Mouse (Mus musculus): Measurements from ENCODE around the gene Evl. TPM values are rescaled to one million over a fixed set of nuclear protein-coding genes. Genes with fewer than 3 reads are reported as not detected.
"Not testable (repeated sequence)": the region's sequence is repeated elsewhere in the genome, so short reads cannot be mapped to it uniquely, and the experiment has no call there.

Evl gene
- total RNA-seq (2021): 100 to 1,000 TPM; 407 to 409 TPM

DNA sequence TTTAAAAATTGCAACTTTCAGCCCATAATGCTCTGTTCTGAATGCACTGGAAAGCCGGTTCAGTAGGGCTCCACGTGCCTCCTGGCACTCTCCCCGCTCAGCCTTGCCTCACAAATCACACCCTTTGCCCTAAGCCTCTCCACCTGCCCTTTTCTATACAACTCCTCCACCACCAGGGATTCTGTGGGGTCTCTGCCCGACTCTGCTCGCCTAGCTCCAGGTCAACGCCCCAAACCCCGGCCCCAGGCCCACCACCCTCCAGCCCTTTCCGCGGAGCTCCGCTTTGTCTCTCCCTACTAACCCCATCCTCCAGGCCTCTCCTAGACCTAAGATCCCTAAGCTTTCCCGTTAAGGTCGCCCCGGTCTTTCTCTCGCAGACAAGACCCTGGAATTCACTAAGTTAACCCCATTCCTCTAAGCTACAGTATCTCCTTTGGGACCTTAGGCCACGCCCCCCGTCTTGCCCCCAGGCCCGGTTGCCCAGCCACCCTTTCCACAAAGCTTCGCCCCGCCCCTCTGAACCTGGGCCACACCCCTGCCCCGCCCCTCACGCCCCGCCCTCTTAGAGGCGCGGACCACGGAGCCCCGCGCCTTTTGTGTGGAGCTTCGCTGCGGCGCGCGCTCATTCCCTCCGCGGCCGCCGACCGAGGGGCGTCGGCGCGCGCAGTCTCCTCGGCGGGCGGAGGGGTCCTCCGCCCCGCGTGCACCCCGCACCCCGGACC, at the start of gene Evl:
TSS of gene Evl (plus strand) at position 601 of the 722 bp plus-strand sequence.
- peak; percentile 80 to 92 for DNase-seq (ENCODE audit: extremely low spot score in 1 of 2, low spot score in 2 of 2)
- intact Hi-C loops (cut with DNase I): no loop called here

DNA sequence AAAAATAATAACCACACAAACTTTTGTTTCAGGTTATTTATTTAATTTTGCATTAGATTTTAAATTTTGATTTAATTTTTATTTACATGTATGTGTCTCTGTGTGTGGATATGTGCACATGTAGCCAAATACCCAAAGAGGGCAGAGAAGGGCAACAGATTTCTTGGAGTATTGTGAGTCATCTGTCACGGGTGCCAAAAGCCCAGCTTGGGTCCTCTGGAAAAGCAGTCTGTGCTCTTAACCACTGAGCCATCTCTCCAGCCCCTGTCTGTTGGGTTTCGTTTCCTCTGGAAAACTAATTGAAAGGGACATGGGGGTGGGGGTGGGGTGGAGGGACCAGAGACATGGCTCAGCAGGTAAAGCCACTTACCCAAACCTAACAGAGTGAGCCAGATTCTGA, 48.7 kb upstream of the Evl start:
- DNase-seq (ENCODE audit: extremely low spot score in 1 of 2, low spot score in 2 of 2): no peak
- intact Hi-C loops (cut with DNase I): no loop called here

DNA sequence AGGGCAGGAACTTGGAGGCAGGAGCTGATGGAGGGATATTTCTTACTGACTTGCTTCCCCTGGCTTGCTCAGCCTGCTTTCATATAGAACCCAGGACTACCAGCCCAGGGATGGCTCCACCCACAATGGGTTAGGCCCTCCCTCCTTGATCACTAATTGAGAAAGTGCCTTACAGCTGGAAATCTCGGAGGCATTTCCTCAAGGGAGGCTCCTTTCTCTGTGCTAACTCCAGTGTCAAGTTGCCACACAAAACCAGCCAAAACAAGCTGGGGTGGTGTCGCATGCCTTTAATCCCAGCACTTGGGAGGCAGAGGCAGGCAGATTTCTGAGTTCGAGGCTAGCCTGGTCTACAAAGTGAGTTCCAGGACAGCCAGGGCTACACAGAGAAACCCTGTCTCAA, 47.5 kb upstream of the Evl start:
- DNase-seq (ENCODE audit: extremely low spot score in 1 of 2, low spot score in 2 of 2); intact Hi-C loops (cut with DNase I): not testable (repeated sequence)

GRCm38 (mm10) chr12:108510571-108510970, 43.9 kb upstream of the Evl start:
- intact Hi-C loops (cut with DNase I): no loop called here
- no peak for DNase-seq (ENCODE audit: extremely low spot score in 1 of 2, low spot score in 2 of 2)

- peak in 1 of 2 experiments; percentile 55 for DNase-seq (ENCODE audit: extremely low spot score in 1 of 2, low spot score in 2 of 2)
- intact Hi-C loops (cut with DNase I): no loop called here
These were observed 43.5 kb upstream of the Evl start for GRCm38 (mm10) chr12:108511009-108511408.

DNA sequence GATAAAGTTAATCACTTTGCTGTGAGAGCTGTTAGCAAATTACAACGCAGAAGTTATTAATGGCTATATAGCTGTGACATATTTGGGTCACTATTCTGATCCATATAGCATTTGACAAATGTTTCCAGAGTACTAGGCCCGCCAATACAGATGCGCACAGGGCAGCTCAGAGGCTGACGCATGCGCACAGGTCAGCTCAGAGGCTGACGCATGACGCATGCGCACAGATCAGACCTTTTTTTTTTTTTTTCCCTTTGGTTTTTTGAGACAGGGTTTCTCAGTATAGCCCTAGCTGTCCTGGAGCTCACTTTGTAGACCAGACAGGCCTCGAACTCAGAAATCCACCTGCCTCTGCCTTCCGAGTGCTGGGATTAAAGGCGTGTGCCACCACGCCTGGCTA, 39.1 kb upstream of the Evl start:
- no peak for DNase-seq (ENCODE audit: extremely low spot score in 1 of 2, low spot score in 2 of 2)
- intact Hi-C loops (cut with DNase I): no loop called here

DNA sequence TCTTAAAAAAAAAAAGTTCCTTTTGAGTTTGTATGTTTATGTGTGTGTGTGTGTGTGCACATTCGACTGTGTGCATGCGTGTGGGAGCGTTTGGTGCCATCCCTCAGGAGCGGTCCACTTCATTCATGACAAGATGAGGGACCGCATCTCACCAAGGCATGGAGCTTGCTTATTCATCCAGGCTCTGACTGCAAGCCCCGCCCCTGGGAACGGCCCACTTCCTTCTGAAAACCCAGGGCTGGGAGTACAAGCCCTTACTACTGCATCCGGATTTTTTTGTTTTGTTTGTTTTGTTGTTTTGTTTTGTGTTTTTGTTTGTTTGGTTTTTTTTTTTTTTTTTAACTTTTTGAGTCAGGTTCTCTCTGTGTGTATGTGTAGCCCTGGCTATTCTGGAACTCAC, 35.1 kb upstream of the Evl start:
- DNase-seq (ENCODE audit: extremely low spot score in 1 of 2, low spot score in 2 of 2): no peak
- intact Hi-C loops (cut with DNase I): no loop called here

DNA sequence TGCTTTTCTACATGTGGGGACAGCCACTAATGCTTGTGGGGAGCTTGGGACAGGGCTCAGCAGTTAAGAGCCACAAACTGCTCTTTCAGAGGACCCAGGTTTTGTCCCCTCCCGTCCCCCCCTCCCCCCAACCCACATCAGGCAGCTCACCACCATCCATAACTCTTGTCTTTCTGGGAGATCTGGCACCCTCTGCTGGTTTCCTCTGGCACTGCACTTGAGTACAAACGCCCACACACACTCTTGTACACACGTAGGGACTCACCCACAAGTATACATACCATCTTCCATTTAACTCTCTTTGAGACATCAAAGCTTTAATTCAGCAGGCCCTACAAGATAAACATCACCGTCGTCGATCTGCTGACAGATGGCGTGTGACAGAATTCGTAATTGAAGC, 25.3 kb upstream of the Evl start:
- DNase-seq (ENCODE audit: extremely low spot score in 1 of 2, low spot score in 2 of 2): peak; percentile 51 to 60
- intact Hi-C loops (cut with DNase I): no loop called here

GRCm38 (mm10) chr12:108534484-108534883, 20.0 kb upstream of the Evl start:
- intact Hi-C loops (cut with DNase I): no loop called here
- no peak for DNase-seq (ENCODE audit: extremely low spot score in 1 of 2, low spot score in 2 of 2)

DNA sequence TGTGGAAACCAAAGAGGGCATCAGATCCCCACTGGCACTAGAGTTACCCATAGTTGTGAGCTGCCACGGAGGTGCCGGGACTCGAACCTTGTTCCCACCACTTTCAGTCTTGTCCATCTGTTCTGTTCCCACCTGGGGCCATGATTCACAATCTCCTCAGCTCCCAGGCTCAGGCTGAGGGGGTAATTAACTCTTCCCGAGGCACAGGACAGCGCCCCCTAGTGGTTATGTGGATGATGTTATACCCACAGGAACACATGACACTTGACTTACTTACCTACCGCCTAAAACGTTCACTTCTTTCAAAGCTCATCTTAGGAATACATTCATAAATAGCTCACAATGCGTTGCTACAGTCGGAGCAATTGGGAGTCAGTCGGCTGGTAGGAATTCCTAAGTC, 18.1 kb upstream of the Evl start:
- intact Hi-C loops (cut with DNase I): no loop called here
- no peak for DNase-seq (ENCODE audit: extremely low spot score in 1 of 2, low spot score in 2 of 2)

DNA sequence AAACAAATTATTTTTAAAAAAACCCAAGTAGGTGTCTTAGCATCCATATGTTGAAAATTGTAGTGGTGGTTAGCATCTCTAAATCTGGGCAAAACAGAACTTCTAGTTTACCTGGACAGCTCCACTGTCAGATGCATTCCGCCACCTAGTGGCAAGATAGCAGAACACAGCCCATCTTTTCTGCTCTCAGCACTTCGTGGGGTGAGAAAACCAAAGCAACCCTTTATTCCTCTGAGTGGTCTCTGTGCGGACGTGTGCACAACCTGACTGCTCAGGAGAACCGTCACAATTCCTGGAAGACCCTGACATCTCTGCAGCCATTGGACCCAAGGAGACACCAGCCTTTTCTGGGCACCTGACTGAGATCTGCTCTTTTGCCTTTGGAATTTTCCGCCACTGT, 13.4 kb upstream of the Evl start:
- DNase-seq (ENCODE audit: extremely low spot score in 1 of 2, low spot score in 2 of 2): peak; percentile 61 to 63
- intact Hi-C loops (cut with DNase I): no loop called here

GRCm38 (mm10) chr12:108546508-108547153, 7.9 kb upstream of the Evl start:
- no peak for DNase-seq (ENCODE audit: extremely low spot score in 1 of 2, low spot score in 2 of 2)

DNA sequence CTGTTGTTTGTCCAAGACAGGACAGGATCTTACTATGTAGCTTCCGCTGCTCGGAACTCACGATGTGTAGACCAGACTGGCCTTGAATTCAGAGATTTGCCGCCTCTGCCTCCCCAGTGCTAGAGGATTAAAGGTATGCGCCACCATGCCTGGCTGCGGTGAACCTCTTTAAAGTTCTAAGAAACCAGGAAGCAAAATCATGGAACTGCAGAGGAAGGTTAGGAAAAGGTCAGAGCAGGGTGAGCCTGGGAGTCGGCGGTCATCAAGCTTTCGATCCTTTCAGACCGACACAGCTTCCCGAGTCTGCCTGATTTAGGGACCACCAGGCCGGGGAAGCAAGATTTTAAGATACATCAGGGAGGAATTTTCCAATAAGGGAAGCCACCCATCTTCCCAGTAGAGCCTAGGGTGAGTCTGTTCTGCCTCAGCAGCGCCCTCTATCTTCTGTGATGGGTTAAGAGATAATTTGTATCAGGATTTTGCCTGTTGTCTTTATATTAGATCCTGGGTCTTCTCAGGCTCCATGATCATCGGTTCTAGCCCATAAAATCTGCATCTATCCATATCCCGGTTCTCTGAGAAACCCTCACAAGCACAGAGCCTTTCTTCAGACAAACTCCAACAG, 7.2 kb upstream of the Evl start:
- no peak for DNase-seq (ENCODE audit: extremely low spot score in 1 of 2, low spot score in 2 of 2)
- intact Hi-C loops (cut with DNase I): no loop called here

More at GRCm38 (mm10) chr12:108546508-108547153, 7.9 kb upstream of the Evl start:
- intact Hi-C loops (cut with DNase I): no loop called here

GRCm38 (mm10) chr12:108551731-108552130, 2.8 kb upstream of the Evl start:
- intact Hi-C loops (cut with DNase I): no loop called here
- no peak for DNase-seq (ENCODE audit: extremely low spot score in 1 of 2, low spot score in 2 of 2)

DNA sequence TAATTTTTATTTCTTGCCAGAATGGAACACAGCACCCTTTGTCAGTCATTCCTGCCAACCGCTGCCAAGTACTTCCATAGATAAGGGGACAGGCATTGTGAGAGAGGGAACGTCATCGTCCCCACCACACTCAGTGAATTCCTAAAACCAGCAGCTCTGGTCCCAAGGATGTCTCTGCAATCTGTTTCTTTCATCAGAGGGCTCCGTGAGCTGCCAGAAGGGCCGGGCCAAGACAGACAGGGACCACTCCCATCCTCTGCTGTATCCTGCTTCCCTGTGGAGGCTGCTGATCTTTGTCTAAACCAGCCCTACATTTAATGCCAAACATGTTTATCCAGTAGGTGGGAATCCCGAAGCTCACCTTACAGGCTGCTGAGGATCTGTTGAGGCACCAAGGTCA, 1.4 kb upstream of the Evl start:
- intact Hi-C loops (cut with DNase I): no loop called here
- DNase-seq (ENCODE audit: extremely low spot score in 1 of 2, low spot score in 2 of 2): no peak

DNA sequence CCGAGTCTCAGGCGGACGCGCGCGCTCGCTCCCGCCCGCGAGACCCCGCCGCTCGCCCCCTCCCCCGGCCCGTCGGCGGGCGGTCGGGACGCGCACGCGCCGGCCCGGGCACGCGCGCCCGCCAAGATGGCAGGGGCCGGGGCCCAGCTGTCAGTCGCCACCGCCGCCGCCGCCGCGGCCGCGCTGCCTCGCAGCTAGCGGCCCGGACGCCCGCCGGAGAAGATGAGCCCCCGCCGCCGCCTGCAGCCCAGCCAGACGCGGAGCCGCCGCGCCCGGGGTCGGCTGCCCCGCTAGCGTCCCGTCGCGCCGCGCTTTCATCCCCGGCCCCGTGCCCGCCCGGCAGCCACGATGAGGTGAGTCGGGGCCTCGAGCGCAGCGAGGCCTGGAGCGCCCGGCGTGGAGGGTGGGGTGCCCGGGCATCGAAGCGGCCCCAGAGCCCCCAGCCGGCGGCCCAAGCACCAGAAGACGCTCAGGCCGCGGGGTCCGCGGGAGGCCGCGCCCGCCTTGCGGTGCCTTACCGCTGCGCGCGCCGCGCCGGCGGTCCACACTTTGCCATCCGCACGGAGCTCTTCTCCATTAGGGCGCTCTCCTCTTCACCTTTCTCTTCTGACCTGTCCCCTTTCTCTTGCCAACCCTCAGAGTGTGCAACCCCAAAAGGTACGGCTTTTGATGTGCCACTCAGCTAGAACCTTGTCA, 489 bp downstream of the Evl start:
- no peak for DNase-seq (ENCODE audit: extremely low spot score in 1 of 2, low spot score in 2 of 2)
- intact Hi-C loops (cut with DNase I): loop anchor here (5.0 kb wide), 1 partner anchor 112 kb away; no protein-coding TSS in a partner anchor

DNA sequence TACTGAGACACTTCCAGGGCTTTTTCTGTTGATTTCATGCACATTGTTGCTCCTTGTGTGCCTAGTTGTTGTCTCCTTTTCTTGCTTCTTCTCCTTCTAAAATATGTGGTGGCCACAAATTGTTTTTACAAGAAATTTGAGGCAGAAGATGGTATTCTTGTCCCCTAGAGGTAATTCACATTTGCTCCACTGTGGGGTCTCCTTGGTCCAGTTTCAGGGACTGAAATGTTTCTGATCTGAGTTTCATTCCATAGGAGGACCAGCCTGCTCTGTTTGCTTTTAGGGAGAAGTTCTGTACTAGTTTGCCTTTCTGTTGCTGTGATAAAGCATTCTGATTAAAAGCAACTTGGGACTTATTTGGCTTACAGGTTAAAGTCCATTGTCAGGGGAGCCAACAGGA, 3.7 kb downstream of the Evl start:
- intact Hi-C loops (cut with DNase I): loop anchor here (5.0 kb wide), 1 partner anchor 109 kb away; no protein-coding TSS in a partner anchor
- no peak for DNase-seq (ENCODE audit: extremely low spot score in 1 of 2, low spot score in 2 of 2)

DNA sequence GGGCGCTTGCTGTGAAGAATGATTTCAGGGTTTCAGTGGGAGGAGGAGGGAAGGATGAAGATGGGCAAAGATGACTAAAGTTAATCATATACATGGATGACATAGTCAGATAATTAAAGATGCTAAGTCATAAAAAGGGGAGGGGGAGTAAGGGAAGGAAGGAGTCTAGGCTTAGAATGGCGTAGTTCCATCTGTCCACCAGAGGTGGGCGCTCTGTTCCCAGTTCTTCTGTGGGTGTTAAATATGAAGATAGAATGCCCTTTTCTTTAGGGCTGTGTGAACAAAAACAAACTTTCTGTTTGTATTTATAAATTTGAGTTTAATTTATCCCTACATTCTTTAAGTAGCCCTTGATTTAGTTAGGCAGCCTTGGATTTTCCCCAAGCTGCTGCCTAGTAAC, 8.7 kb downstream of the Evl start:
- intact Hi-C loops (cut with DNase I): loop anchor here (5.0 kb wide), 1 partner anchor 194 kb away; no protein-coding TSS in a partner anchor
- DNase-seq (ENCODE audit: extremely low spot score in 1 of 2, low spot score in 2 of 2): no peak

- intact Hi-C loops (cut with DNase I): loop anchor here (5.0 kb wide), 1 partner anchor 192 kb away; no protein-coding TSS in a partner anchor
These were observed 10.5 kb downstream of the Evl start for GRCm38 (mm10) chr12:108564910-108565506.

More at GRCm38 (mm10) chr12:108564910-108565506, 10.5 kb downstream of the Evl start:
- DNase-seq (ENCODE audit: extremely low spot score in 1 of 2, low spot score in 2 of 2): no peak

Data from left cerebral cortex, postnatal 10 days (tissue).